Mouse (Mus musculus) megakaryocyte, embryonic 14.5 days (primary cell): ENCODE measurements around the gene B130006D01Rik.

Experiments
- FLI1 ChIP-seq: IDR thresholded peaks from 2 replicates; pipeline ENCODE4 v1.6.1; 2012; ENCODE audit warnings: low read length, inconsistent platforms, mixed read lengths
- GATA1 ChIP-seq: IDR thresholded peaks from 3 replicates; pipeline ENCODE4 v1.6.1; 2012; ENCODE audit warnings: mixed read lengths, low read length, inconsistent platforms, borderline replicate concordance

DNA sequence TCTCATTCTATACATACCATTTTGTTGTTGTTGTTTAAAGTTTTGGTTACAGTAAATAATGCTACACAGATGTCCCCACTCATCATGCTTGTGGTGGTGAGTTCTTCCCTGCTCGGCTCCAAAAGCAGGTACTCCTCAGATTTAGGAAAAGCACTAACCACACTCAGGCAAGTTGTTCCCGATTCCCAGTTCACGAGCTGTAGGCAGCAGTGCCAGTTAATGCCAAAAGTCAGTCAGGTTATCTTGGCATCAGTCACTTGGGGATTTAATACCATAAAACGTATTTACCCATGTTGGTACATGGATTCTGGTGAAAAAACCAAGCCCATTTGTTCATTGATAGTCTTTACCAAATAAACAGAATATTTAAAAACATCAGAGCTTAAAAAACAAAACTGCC lies 2.8 kb downstream of the B130006D01Rik start:
- TF ChIP-seq FLI1, result no peak
- TF ChIP-seq GATA1, result no peak
